Mouse (Mus musculus) neural tube, embryonic 13.5 days (tissue): ENCODE data around the gene Cdon. TPM values are rescaled to one million over a fixed set of nuclear protein-coding genes. Genes with fewer than 3 reads are reported as not detected.

Experiments
- ATAC-seq: fragments of 200-750 bp; cut with Nextera tagmentation; 2 replicates; pipeline ENCODE4 v1.8.0; 2017; ENCODE audit warnings: low read depth, mild to moderate bottlenecking, moderate TSS enrichment, moderate library complexity
- H3K27ac ChIP-seq: fragments of 300-500 bp; sonication (generic); replicated peaks from 2 replicates; pipeline ENCODE4 v1.5.1; 2015; ENCODE audit warnings: moderate library complexity, mild to moderate bottlenecking, inconsistent platforms
- H3K27me3 ChIP-seq: fragments of 300-500 bp; sonication (generic); 2 replicates; pipeline ENCODE4 v1.6.1; 2015; ENCODE audit warnings: mild to moderate bottlenecking, inconsistent platforms
- H3K36me3 ChIP-seq: fragments of 300-500 bp; sonication (generic); 2 replicates; pipeline ENCODE4 v1.6.1; 2015; ENCODE audit warnings: mild to moderate bottlenecking, inconsistent platforms
- H3K4me1 ChIP-seq: fragments of 300-500 bp; sonication (generic); replicated peaks from 2 replicates; pipeline ENCODE4 v1.6.1; 2015; ENCODE audit warnings: inconsistent platforms
- H3K4me2 ChIP-seq: fragments of 300-500 bp; sonication (generic); 2 replicates; pipeline ENCODE4 v1.6.1; 2015; ENCODE audit warnings: inconsistent platforms, mild to moderate bottlenecking, moderate library complexity
- H3K4me3 ChIP-seq: fragments of 300-500 bp; sonication (generic); 2 replicates; pipeline ENCODE4 v1.5.1; 2015; ENCODE audit warnings: mild to moderate bottlenecking, inconsistent platforms
- H3K9ac ChIP-seq: fragments of 300-500 bp; sonication (generic); 2 replicates; pipeline ENCODE4 v1.6.1; 2015; ENCODE audit warnings: moderate library complexity, mild to moderate bottlenecking, inconsistent platforms
- H3K9me3 ChIP-seq: fragments of 300-500 bp; sonication (generic); 2 replicates; pipeline ENCODE4 v1.6.1; 2016; ENCODE audit warnings: inconsistent platforms
- WGBS: fragments of 180-500 bp; shearing (Covaris S2); methylation state at CpG from one replicate; pipeline ENCODE4 v1.1.7; 2015; 5-methylcytosine and 5-hydroxymethylcytosine counted together
- polyA plus RNA-seq: library from polyadenylated mRNA; unstranded; fragments of >200 nt; fragmentation: Nextera tagmentation; extraction: Ambion mirVana; gene quantifications from 2 replicates; pipeline ENCODE4 v1.2.1, GENCODE M21; 2015

Gene Cdon
- polyA plus RNA-seq = 3.5 and 4.0 TPM in 2 replicates

- peak; percentile 95 for ATAC-seq
- WGBS = under 1% methylated on average over 66 of the region's 97 CpGs
Observed at GRCm38 (mm10) chr9:35420805-35421719, at the start of gene Cdon. Gene Cdon (plus strand): TSS chr9:35421128.

GRCm38 (mm10) chr9:35372324-35373101 is 48.4 kb upstream of the Cdon start:
- 10% methylated on average over 9 of the region's 9 CpGs for WGBS
- Histone ChIP-seq H3K9ac (no peak overlapping the region), H3K4me2 (no peak overlapping the region), H3K4me1 (peaks cover 13% of the 10 kb centered on the region), H3K27me3 (peaks cover 20% of the 10 kb centered on the region; the same call in 1 of the 2 replicates), H3K9me3 (no peaks in the 10 kb centered on the region), H3K36me3 (no peaks in the 10 kb centered on the region), H3K4me3 (no peak overlapping the region), H3K27ac (no peak overlapping the region)
- peak; percentile 61 for ATAC-seq

More at GRCm38 (mm10) chr9:35420805-35421719, at the start of gene Cdon:
- H3K9ac ChIP-seq = peak within 1 kb of the TSS; percentile 94
- peak within 1 kb of the TSS; percentile 97 for H3K27ac ChIP-seq
- peaks cover 46% of the 10 kb centered on the region for H3K27me3 ChIP-seq
- H3K4me3 ChIP-seq = peak within 1 kb of the TSS; percentile 88
- no peaks in the 10 kb centered on the region for H3K9me3 ChIP-seq
- peak within 1 kb of the TSS; percentile 60 for H3K4me2 ChIP-seq
- peaks cover 40% of the 10 kb centered on the region for H3K4me1 ChIP-seq
- no peaks in the 10 kb centered on the region for H3K36me3 ChIP-seq

- H3K4me2 ChIP-seq = no peak overlapping the region
- H3K36me3 ChIP-seq = no peaks in the 10 kb centered on the region
- H3K4me1 ChIP-seq = peaks cover 4% of the 10 kb centered on the region
- H3K9me3 ChIP-seq = no peaks in the 10 kb centered on the region
- no peak overlapping the region for H3K4me3 ChIP-seq
- no peak overlapping the region for H3K9ac ChIP-seq
- 92% methylated on average over 2 of the region's 2 CpGs for WGBS
- ATAC-seq = no peak
- peaks cover 6% of the 10 kb centered on the region; the same call in 1 of the 2 replicates for H3K27me3 ChIP-seq
- H3K27ac ChIP-seq = no peak overlapping the region
Observed at GRCm38 (mm10) chr9:35377916-35378315, 43.0 kb upstream of the Cdon start.

- 65% methylated on average over 3 of the region's 3 CpGs for WGBS
- Histone ChIP-seq H3K4me1 (no peaks in the 10 kb centered on the region), H3K27me3 (no peaks in the 10 kb centered on the region), H3K36me3 (no peaks in the 10 kb centered on the region), H3K27ac (no peak overlapping the region), H3K9ac (no peak overlapping the region), H3K9me3 (no peaks in the 10 kb centered on the region), H3K4me2 (no peak overlapping the region), H3K4me3 (no peak overlapping the region)
- no peak for ATAC-seq
Observed at GRCm38 (mm10) chr9:35378991-35379390, 41.9 kb upstream of the Cdon start.

GRCm38 (mm10) chr9:35399896-35400295 is 21.0 kb upstream of the Cdon start:
- WGBS = 56% methylated on average over 7 of the region's 7 CpGs
- H3K4me1 ChIP-seq = peaks cover 36% of the 10 kb centered on the region
- no peaks in the 10 kb centered on the region for H3K9me3 ChIP-seq
- H3K4me2 ChIP-seq = no peak overlapping the region
- ATAC-seq = no peak
- H3K27ac ChIP-seq = no peak overlapping the region
- H3K4me3 ChIP-seq = no peak overlapping the region
- no peaks in the 10 kb centered on the region for H3K36me3 ChIP-seq
- peaks cover 54% of the 10 kb centered on the region for H3K27me3 ChIP-seq
- no peak overlapping the region for H3K9ac ChIP-seq

GRCm38 (mm10) chr9:35400398-35400797 is 20.5 kb upstream of the Cdon start:
- Histone ChIP-seq H3K4me2 (peak overlapping the region; percentile 2), H3K9ac (no peak overlapping the region)
- ATAC-seq = no peak

GRCm38 (mm10) chr9:35400831-35401230 is 20.1 kb upstream of the Cdon start:
- Histone ChIP-seq H3K4me2 (peak overlapping the region; percentile 2), H3K9ac (no peak overlapping the region), H3K4me3 (no peak overlapping the region), H3K27me3 (peaks cover 63% of the 10 kb centered on the region), H3K9me3 (no peaks in the 10 kb centered on the region), H3K36me3 (no peaks in the 10 kb centered on the region), H3K27ac (no peak overlapping the region), H3K4me1 (peaks cover 43% of the 10 kb centered on the region)
- WGBS = 3% methylated on average over 9 of the region's 9 CpGs
- no peak for ATAC-seq

More at GRCm38 (mm10) chr9:35400398-35400797, 20.5 kb upstream of the Cdon start:
- Histone ChIP-seq H3K4me3 (no peak overlapping the region), H3K27ac (no peak overlapping the region), H3K36me3 (no peaks in the 10 kb centered on the region), H3K9me3 (no peaks in the 10 kb centered on the region), H3K27me3 (peaks cover 59% of the 10 kb centered on the region), H3K4me1 (peaks cover 40% of the 10 kb centered on the region)
- 10% methylated on average over 7 of the region's 7 CpGs for WGBS

GRCm38 (mm10) chr9:35402584-35402991 is 18.3 kb upstream of the Cdon start:
- Histone ChIP-seq H3K9me3 (no peaks in the 10 kb centered on the region), H3K9ac (no peak overlapping the region), H3K36me3 (no peaks in the 10 kb centered on the region), H3K27me3 (peaks cover 76% of the 10 kb centered on the region), H3K4me2 (no peak overlapping the region), H3K27ac (no peak overlapping the region), H3K4me3 (no peak overlapping the region), H3K4me1 (peaks cover 43% of the 10 kb centered on the region)
- peak; percentile 92 for ATAC-seq
- WGBS = 18% methylated on average over 4 of the region's 4 CpGs

GRCm38 (mm10) chr9:35403490-35403889 is 17.4 kb upstream of the Cdon start:
- H3K9ac ChIP-seq = no peak overlapping the region
- no peak overlapping the region for H3K4me2 ChIP-seq
- no peak overlapping the region for H3K4me3 ChIP-seq
- H3K9me3 ChIP-seq = no peaks in the 10 kb centered on the region
- no peak overlapping the region for H3K27ac ChIP-seq
- H3K4me1 ChIP-seq = peaks cover 43% of the 10 kb centered on the region
- no peak for ATAC-seq
- no peaks in the 10 kb centered on the region for H3K36me3 ChIP-seq
- peaks cover 83% of the 10 kb centered on the region for H3K27me3 ChIP-seq
- 63% methylated on average over 4 of the region's 4 CpGs for WGBS

- Histone ChIP-seq H3K9me3 (no peaks in the 10 kb centered on the region), H3K27ac (no peak overlapping the region), H3K9ac (no peak overlapping the region), H3K4me1 (peaks cover 36% of the 10 kb centered on the region), H3K27me3 (peaks cover 82% of the 10 kb centered on the region), H3K4me2 (no peak overlapping the region), H3K4me3 (no peak overlapping the region), H3K36me3 (no peaks in the 10 kb centered on the region)
- no peak for ATAC-seq
- 29% methylated on average over 13 of the region's 13 CpGs for WGBS
Observed at GRCm38 (mm10) chr9:35405038-35405905, 15.7 kb upstream of the Cdon start.

- peak; percentile 19 for ATAC-seq
Observed at GRCm38 (mm10) chr9:35411225-35411965, 9.5 kb upstream of the Cdon start.

More at GRCm38 (mm10) chr9:35411225-35411965, 9.5 kb upstream of the Cdon start:
- no peak overlapping the region for H3K9ac ChIP-seq
- no peaks in the 10 kb centered on the region for H3K9me3 ChIP-seq
- peaks cover 20% of the 10 kb centered on the region for H3K4me1 ChIP-seq
- H3K27me3 ChIP-seq = peaks cover 54% of the 10 kb centered on the region
- H3K4me2 ChIP-seq = no peak overlapping the region
- no peak overlapping the region for H3K4me3 ChIP-seq
- H3K36me3 ChIP-seq = no peaks in the 10 kb centered on the region
- H3K27ac ChIP-seq = peak overlapping the region; percentile 63
- 52% methylated on average over 11 of the region's 11 CpGs for WGBS
